Mouse (Mus musculus): ENCODE results near the gene Gpbp1l1. TPM values are rescaled to one million over a fixed set of nuclear protein-coding genes. Genes with fewer than 3 reads are reported as not detected.

Gene Gpbp1l1
- polyA plus RNA-seq, 1 experiment from 2014 or later: 31.3 TPM

- WGBS: 3% methylated on average over 23 of the region's 23 CpGs
- peak within 1 kb of the TSS; percentile 80 for H3K4me2 ChIP-seq (replicated peaks; ENCODE audit: low read depth)
- H3K4me1 ChIP-seq (replicated peaks; ENCODE audit: control insufficient read depth, insufficient read depth, low read length): no peaks in the 10 kb centered on the region
- peak within 1 kb of the TSS; percentile 97 for H3K27ac ChIP-seq (ENCODE audit: low read depth, low read length)
- peak within 1 kb of the TSS; percentile 80 for H3K4me3 ChIP-seq (ENCODE audit: low read depth, low read length)
- H3K27me3 ChIP-seq (replicated peaks; ENCODE audit: control insufficient read depth, insufficient read depth, low read length): no peaks in the 10 kb centered on the region
- H3K9me3 ChIP-seq (ENCODE audit: control insufficient read depth): no peaks in the 10 kb centered on the region
- ATAC-seq: no peak
- H3K36me3 ChIP-seq (ENCODE audit: control insufficient read depth, insufficient read depth): peaks cover 10% of the 10 kb centered on the region
- peak within 1 kb of the TSS; percentile 86 for H3K9ac ChIP-seq (ENCODE audit: low read depth, low read length)
- no peak for TF ChIP-seq CTCF (IDR thresholded peaks at IDR 0.05; ENCODE audit: low read depth)
Observed at GRCm38 (mm10) chr4:116555413-116556300, 1.8 kb upstream of the Gpbp1l1 start, which contains the start of gene Tmem69. TSS of gene Tmem69 (minus strand) at chr4:116555936.

DNA sequence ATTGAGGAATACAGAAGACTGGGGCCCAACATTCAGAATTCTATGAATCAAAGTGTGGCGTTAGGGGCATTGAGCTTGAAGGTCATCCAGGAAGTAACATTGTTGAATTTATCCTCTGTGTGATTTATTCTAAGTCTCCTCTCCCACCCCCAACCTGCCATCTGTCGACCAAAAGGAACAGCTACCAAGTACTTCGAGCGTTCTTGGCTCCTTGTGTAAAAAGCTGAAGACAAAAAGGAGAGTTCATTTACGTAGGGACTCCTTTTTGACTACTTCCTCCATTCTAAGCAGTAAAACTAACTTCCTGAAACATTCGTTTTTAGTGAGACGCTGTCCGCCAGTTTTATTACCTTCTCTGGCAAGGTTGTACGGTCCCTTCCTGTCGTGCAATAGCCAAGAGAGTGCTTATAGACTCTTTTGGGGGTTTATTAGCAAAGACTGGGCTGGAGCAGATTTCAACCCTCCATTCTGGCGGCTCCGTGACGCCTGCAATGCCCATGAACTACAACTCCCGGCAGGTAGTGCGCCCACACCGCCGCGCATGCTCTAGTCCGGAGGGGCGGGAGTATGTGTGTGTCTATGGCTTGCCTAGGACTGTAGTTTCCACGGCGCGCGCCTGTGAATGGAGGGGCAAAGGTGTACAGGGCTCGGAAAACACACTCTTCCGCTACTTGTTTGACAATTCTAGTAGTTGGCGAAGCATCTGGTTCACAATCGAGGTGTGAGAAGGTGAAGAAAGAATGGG is 725 bp upstream of the Gpbp1l1 start:
- Histone ChIP-seq H3K36me3 (ENCODE audit: control insufficient read depth, insufficient read depth) (peaks cover 10% of the 10 kb centered on the region), H3K27ac (ENCODE audit: low read depth, low read length) (peak overlapping the region; percentile 97), H3K4me3 (ENCODE audit: low read depth, low read length) (peak overlapping the region; percentile 80), H3K9me3 (ENCODE audit: control insufficient read depth) (no peaks in the 10 kb centered on the region), H3K4me2 (replicated peaks; ENCODE audit: low read depth) (peak overlapping the region; percentile 80), H3K9ac (ENCODE audit: low read depth, low read length) (peak overlapping the region; percentile 86), H3K4me1 (replicated peaks; ENCODE audit: control insufficient read depth, insufficient read depth, low read length) (no peaks in the 10 kb centered on the region), H3K27me3 (replicated peaks; ENCODE audit: control insufficient read depth, insufficient read depth, low read length) (no peaks in the 10 kb centered on the region)
- under 1% methylated on average over 28 of the region's 28 CpGs for WGBS
- ATAC-seq: peak; percentile 94
- TF ChIP-seq CTCF (IDR thresholded peaks at IDR 0.05; ENCODE audit: low read depth): peak; percentile 22; the same call in 1 of the 2 replicates

DNA sequence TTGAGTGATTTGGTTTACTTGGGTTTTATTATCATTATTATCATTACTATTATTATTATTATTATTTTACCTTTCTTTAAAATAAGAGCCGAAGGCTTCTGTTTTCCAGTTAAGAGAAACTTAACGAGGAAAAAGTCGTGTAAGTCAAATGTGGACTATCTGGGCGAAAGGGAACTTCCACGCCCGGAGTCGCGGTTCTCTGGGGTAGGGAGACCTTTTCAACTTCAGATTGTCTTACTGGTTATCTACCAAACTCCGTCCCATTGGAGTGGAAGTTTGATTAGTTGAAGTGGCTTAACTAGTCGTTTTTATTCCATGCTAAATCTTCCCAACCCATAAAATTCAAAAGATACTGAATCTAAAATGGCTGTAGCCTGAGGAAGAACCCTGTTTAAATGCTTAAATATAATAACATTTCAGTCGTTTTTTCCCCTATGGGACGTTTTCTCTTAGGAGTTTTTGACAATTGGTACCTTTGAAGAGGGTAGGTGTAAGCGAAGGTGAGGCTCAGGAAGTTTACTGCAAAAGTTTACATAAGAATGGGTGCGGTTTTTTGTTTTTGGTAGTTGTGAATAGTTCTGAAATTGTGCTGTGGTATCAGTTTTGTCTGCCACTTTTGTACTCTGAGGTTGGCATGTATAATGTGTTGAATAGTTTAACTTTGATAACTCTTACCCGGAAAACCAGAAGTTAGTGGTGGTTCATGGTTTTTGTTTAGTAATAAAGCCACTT is 859 bp downstream of the Gpbp1l1 start:
- WGBS: under 1% methylated on average over 15 of the region's 15 CpGs
- H3K27ac ChIP-seq (ENCODE audit: low read depth, low read length): peak overlapping the region; percentile 97
- peak overlapping the region; percentile 80 for H3K4me3 ChIP-seq (ENCODE audit: low read depth, low read length)
- H3K9ac ChIP-seq (ENCODE audit: low read depth, low read length): peak overlapping the region; percentile 86
- H3K4me2 ChIP-seq (replicated peaks; ENCODE audit: low read depth): peak overlapping the region; percentile 80
- peaks cover 8% of the 10 kb centered on the region for H3K36me3 ChIP-seq (ENCODE audit: control insufficient read depth, insufficient read depth)
- no peak for ATAC-seq
- H3K4me1 ChIP-seq (replicated peaks; ENCODE audit: control insufficient read depth, insufficient read depth, low read length): no peaks in the 10 kb centered on the region
- TF ChIP-seq CTCF (IDR thresholded peaks at IDR 0.05; ENCODE audit: low read depth): no peak
- H3K9me3 ChIP-seq (ENCODE audit: control insufficient read depth): no peaks in the 10 kb centered on the region
- H3K27me3 ChIP-seq (replicated peaks; ENCODE audit: control insufficient read depth, insufficient read depth, low read length): no peaks in the 10 kb centered on the region

- H3K4me1 ChIP-seq (replicated peaks; ENCODE audit: control insufficient read depth, insufficient read depth, low read length): peaks cover 5% of the 10 kb centered on the region; the same call in 1 of the 2 replicates
- H3K36me3 ChIP-seq (ENCODE audit: control insufficient read depth, insufficient read depth): peaks cover 36% of the 10 kb centered on the region
- H3K9me3 ChIP-seq (ENCODE audit: control insufficient read depth): no peaks in the 10 kb centered on the region
- no peak overlapping the region for H3K27ac ChIP-seq (ENCODE audit: low read depth, low read length)
- no peak overlapping the region for H3K4me2 ChIP-seq (replicated peaks; ENCODE audit: low read depth)
- TF ChIP-seq CTCF (IDR thresholded peaks at IDR 0.05; ENCODE audit: low read depth): no peak
- no peaks in the 10 kb centered on the region for H3K27me3 ChIP-seq (replicated peaks; ENCODE audit: control insufficient read depth, insufficient read depth, low read length)
- H3K4me3 ChIP-seq (ENCODE audit: low read depth, low read length): no peak overlapping the region
- ATAC-seq: no peak
- no peak overlapping the region for H3K9ac ChIP-seq (ENCODE audit: low read depth, low read length)
- 80% methylated on average over 8 of the region's 8 CpGs for WGBS
Observed at GRCm38 (mm10) chr4:116595793-116596192, 38.3 kb downstream of the Gpbp1l1 start.

- Histone ChIP-seq H3K27ac (ENCODE audit: low read depth, low read length) (peak within 1 kb of the TSS; percentile 85), H3K4me2 (replicated peaks; ENCODE audit: low read depth) (peak within 1 kb of the TSS; percentile 97), H3K4me1 (replicated peaks; ENCODE audit: control insufficient read depth, insufficient read depth, low read length) (peaks cover 5% of the 10 kb centered on the region; the same call in 1 of the 2 replicates), H3K9ac (ENCODE audit: low read depth, low read length) (peak within 1 kb of the TSS; percentile 60), H3K36me3 (ENCODE audit: control insufficient read depth, insufficient read depth) (peaks cover 32% of the 10 kb centered on the region), H3K9me3 (ENCODE audit: control insufficient read depth) (no peaks in the 10 kb centered on the region), H3K4me3 (ENCODE audit: low read depth, low read length) (peak within 1 kb of the TSS; percentile 53), H3K27me3 (replicated peaks; ENCODE audit: control insufficient read depth, insufficient read depth, low read length) (no peaks in the 10 kb centered on the region)
- 20% methylated on average over 5 of the region's 5 CpGs for WGBS
- ATAC-seq: no peak
- no peak for TF ChIP-seq CTCF (IDR thresholded peaks at IDR 0.05; ENCODE audit: low read depth)
Observed at GRCm38 (mm10) chr4:116596379-116596778, 38.9 kb downstream of the Gpbp1l1 start, which contains the start of gene Ccdc17. TSS of gene Ccdc17 (plus strand) at chr4:116596654.
